Mouse (Mus musculus) liver, adult 2 months (tissue): Measurements from ENCODE around the gene Zc3h7a. TPM values are rescaled to one million over a fixed set of nuclear protein-coding genes. Genes with fewer than 3 reads are reported as not detected.

Source experiments
- DNase-seq: peaks from one replicate; pipeline ENCODE4 v3.0.0-alpha.2; 2011; ENCODE audit warnings: low read depth, low spot score; ENCODE audit errors: extremely low read depth
- H3K27ac ChIP-seq: fragments of 200-500 bp; replicated peaks from 2 replicates; pipeline ENCODE4 v1.5.1; 2012; ENCODE audit warnings: low read depth, mild to moderate bottlenecking, control low read depth, inconsistent platforms, low read length; ENCODE audit not compliant: insufficient read depth
- H3K27me3 ChIP-seq: fragments of 200-500 bp; 2 replicates; pipeline ENCODE4 v1.6.1; 2012; ENCODE audit warnings: mild to moderate bottlenecking, moderate library complexity, low read length, inconsistent platforms; ENCODE audit not compliant: control insufficient read depth, insufficient read depth
- H3K36me3 ChIP-seq: fragments of 200-500 bp; 2 replicates; pipeline ENCODE4 v1.6.1; 2012; ENCODE audit warnings: low read length, inconsistent platforms; ENCODE audit not compliant: control insufficient read depth, insufficient read depth
- H3K4me1 ChIP-seq: fragments of 200-500 bp; 2 replicates; pipeline ENCODE4 v1.6.1; 2011; ENCODE audit warnings: low read length; ENCODE audit not compliant: control insufficient read depth, insufficient read depth
- H3K4me3 ChIP-seq: fragments of 200-500 bp; 2 replicates; pipeline ENCODE4 v1.5.1; 2011; ENCODE audit warnings: low read depth, mild to moderate bottlenecking, control low read depth, low read length, moderate library complexity; ENCODE audit not compliant: insufficient read depth
- H3K79me2 ChIP-seq: fragments of 200-500 bp; 2 replicates; pipeline ENCODE4 v1.6.1; 2012; ENCODE audit warnings: inconsistent platforms, mild to moderate bottlenecking, low read length, moderate library complexity; ENCODE audit not compliant: control insufficient read depth, insufficient read depth
- H3K9ac ChIP-seq: fragments of 200-500 bp; 2 replicates; pipeline ENCODE4 v1.6.1; 2012; ENCODE audit warnings: low read depth, mild to moderate bottlenecking, control low read depth, inconsistent platforms, low read length
- CTCF ChIP-seq: fragments of 200-500 bp; IDR thresholded peaks from 2 replicates; pipeline ENCODE4 v1.5.1; 2011; ENCODE audit warnings: low read depth, low read length, control low read depth
- POLR2A ChIP-seq: fragments of 200-500 bp; IDR thresholded peaks from 2 replicates; pipeline ENCODE4 v1.6.1; 2011; ENCODE audit warnings: low read length, control low read depth; ENCODE audit not compliant: insufficient read depth; ENCODE audit errors: extremely low read depth
- WGBS: fragments of 180-500 bp; shearing (Covaris S2); methylation state at CpG from one replicate; pipeline ENCODE4 v1.1.7; 2018; 5-methylcytosine and 5-hydroxymethylcytosine counted together
- polyA plus RNA-seq: library from polyadenylated mRNA; depleted of rRNA; stranded (reverse); fragments of >200 nt; gene quantifications from 2 replicates; pipeline ENCODE4 v1.2.3, GENCODE M21; 2012; rRNA removed
- total RNA-seq: library from RNA; depleted of rRNA; stranded (reverse); fragments of >200 nt; gene quantifications from 2 replicates; pipeline ENCODE4 v1.2.3, GENCODE M21; 2014; rRNA removed

The Zc3h7a gene
- total and polyA plus RNA-seq, 2 experiments, result 25.3 to 56.8 TPM

- H3K79me2 ChIP-seq, result peaks cover 3% of the 10 kb centered on the region; the same call in 1 of the 2 replicates
- TF ChIP-seq POLR2A (no peak), CTCF (no peak)
- 57% methylated on average over 4 of the region's 4 CpGs for WGBS
- peaks cover 69% of the 10 kb centered on the region for H3K36me3 ChIP-seq
- H3K27ac ChIP-seq, result no peak overlapping the region
- no peak overlapping the region for H3K4me3 ChIP-seq
- H3K4me1 ChIP-seq, result no peaks in the 10 kb centered on the region; the same call in 1 of the 2 replicates
- no peak overlapping the region for H3K9ac ChIP-seq
- no peaks in the 10 kb centered on the region for H3K27me3 ChIP-seq
- DNase-seq, result no peak
These were observed 84.1 kb downstream of the Zc3h7a start for GRCm38 (mm10) chr16:11092061-11092460.

GRCm38 (mm10) chr16:11090836-11091570 is 85.2 kb downstream of the Zc3h7a start:
- DNase-seq, result no peak
- TF ChIP-seq POLR2A (no peak), CTCF (no peak)
- H3K4me3 ChIP-seq, result no peak overlapping the region
- H3K27me3 ChIP-seq, result no peaks in the 10 kb centered on the region
- WGBS, result 82% methylated on average over 10 of the region's 10 CpGs
- H3K79me2 ChIP-seq, result peaks cover 3% of the 10 kb centered on the region; the same call in 1 of the 2 replicates
- peaks cover 76% of the 10 kb centered on the region for H3K36me3 ChIP-seq
- no peak overlapping the region for H3K9ac ChIP-seq
- no peaks in the 10 kb centered on the region; the same call in 1 of the 2 replicates for H3K4me1 ChIP-seq
- no peak overlapping the region for H3K27ac ChIP-seq

GRCm38 (mm10) chr16:11086856-11087588 is 89.2 kb downstream of the Zc3h7a start:
- TF ChIP-seq POLR2A (no peak), CTCF (no peak)
- H3K36me3 ChIP-seq, result peaks cover 92% of the 10 kb centered on the region
- 92% methylated on average over 5 of the region's 5 CpGs for WGBS
- H3K79me2 ChIP-seq, result peaks cover 3% of the 10 kb centered on the region; the same call in 1 of the 2 replicates
- no peak for DNase-seq
- H3K4me1 ChIP-seq, result no peaks in the 10 kb centered on the region; the same call in 1 of the 2 replicates
- H3K27me3 ChIP-seq, result no peaks in the 10 kb centered on the region
- H3K4me3 ChIP-seq, result no peak overlapping the region
- no peak overlapping the region for H3K27ac ChIP-seq
- no peak overlapping the region for H3K9ac ChIP-seq

Other genes starting within 250 kb of the Zc3h7a start
- gene Snn, start 115.4 kb downstream of the Zc3h7a start, total RNA-seq, result 1.0 and 1.9 TPM in 2 replicates
- gene Snn, start 115.4 kb downstream of the Zc3h7a start, polyA plus RNA-seq, result 1.2 and 2.5 TPM in 2 replicates
- gene Litaf, start 110.2 kb downstream of the Zc3h7a start, total RNA-seq, result 27.4 and 44.2 TPM in 2 replicates
- gene Litaf, start 110.2 kb downstream of the Zc3h7a start, polyA plus RNA-seq, result 161 and 185 TPM in 2 replicates
- gene Txndc11, start 41.7 kb downstream of the Zc3h7a start, total RNA-seq, result 12.1 and 12.4 TPM in 2 replicates
- gene Txndc11, start 41.7 kb downstream of the Zc3h7a start, polyA plus RNA-seq, result 23.6 and 26.5 TPM in 2 replicates
- gene Rsl1d1, start 26.9 kb upstream of the Zc3h7a start, total RNA-seq, result 25.0 and 28.7 TPM in 2 replicates
- 4.2 and 4.5 TPM in 2 replicates for gene Rsl1d1, start 26.9 kb upstream of the Zc3h7a start, polyA plus RNA-seq
- gene Gspt1, start 77.9 kb upstream of the Zc3h7a start, total RNA-seq, result 35.9 and 37.9 TPM in 2 replicates
- gene Gspt1, start 77.9 kb upstream of the Zc3h7a start, polyA plus RNA-seq, result 17.6 and 19.7 TPM in 2 replicates
- gene Tnfrsf17, start 137.4 kb upstream of the Zc3h7a start, total RNA-seq, result not detected in 2 replicates
- not detected in 2 replicates for gene Tnfrsf17, start 137.4 kb upstream of the Zc3h7a start, polyA plus RNA-seq
- gene Snx29, start 146.5 kb upstream of the Zc3h7a start, total RNA-seq, result 9.7 and 10.3 TPM in 2 replicates
- gene Snx29, start 146.5 kb upstream of the Zc3h7a start, polyA plus RNA-seq, result 2.0 and 2.4 TPM in 2 replicates